16 mouse cellular contexts compared by ENCODE assay signal in the genomic region with DNA sequence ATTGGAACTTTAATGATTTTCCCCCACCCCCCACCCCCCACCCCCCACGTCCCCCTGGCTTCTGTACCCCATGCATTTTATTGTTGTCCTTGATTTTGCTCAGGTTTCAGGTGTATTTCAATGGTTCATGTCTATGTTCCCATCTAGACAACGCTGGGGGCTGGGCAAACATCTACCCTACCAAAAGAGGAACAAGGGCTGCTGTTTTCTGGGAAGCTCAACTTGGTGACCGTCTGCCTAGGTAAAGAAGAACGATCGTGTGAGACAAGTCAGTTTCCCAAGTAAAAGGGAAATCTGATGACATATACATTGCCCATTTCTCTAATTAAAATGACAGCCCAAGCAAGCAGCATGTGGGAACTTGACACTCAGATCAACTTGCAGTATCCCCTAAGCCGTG.
"Had no signal": no experiment of that assay in that cellular context is flagged by ENCODE, and none has a peak within 500 bp of the region (broad histone marks: within the 10 kb centered on the region; RNA-seq: fewer than 3 reads in every experiment).

No protein-coding gene starts in this region.

- H3K36me3 ChIP-seq: intestine, embryonic 15.5 days; lung, embryonic 15.5 days; midbrain, embryonic 12.5 days; neural tube, embryonic 13.5 days had no signal

- DNase-seq: kidney, adult 11 months; kidney, adult 9 months; layer of hippocampus, adult 9-11 months; liver, postnatal 0 days; lung, postnatal 10 days; lung, postnatal 36 days; thymus, postnatal 25 days had no signal

- H3K27me3 ChIP-seq: intestine, embryonic 15.5 days; lung, embryonic 15.5 days; midbrain, embryonic 12.5 days; neural tube, embryonic 13.5 days had no signal

- H3K4me2 ChIP-seq: intestine, embryonic 15.5 days; lung, embryonic 15.5 days; midbrain, embryonic 12.5 days; neural tube, embryonic 13.5 days had no signal

- ATAC-seq: intestine, embryonic 15.5 days; liver, postnatal 0 days; midbrain, embryonic 16.5 days had no signal

- H3K9me3 ChIP-seq: intestine, embryonic 15.5 days; lung, embryonic 15.5 days; midbrain, embryonic 12.5 days; neural tube, embryonic 13.5 days had no signal

- H3K27ac ChIP-seq: intestine, embryonic 15.5 days; kidney, postnatal 0 days; layer of hippocampus, adult 2 months; liver, embryonic 14.5 days; lung, embryonic 15.5 days; midbrain, embryonic 12.5 days; neural tube, embryonic 13.5 days had no signal

- H3K4me3 ChIP-seq: intestine, embryonic 15.5 days; layer of hippocampus, adult 2 months; lung, embryonic 15.5 days; midbrain, embryonic 12.5 days; myocyte; neural tube, embryonic 13.5 days had no signal

- H3K9ac ChIP-seq: intestine, embryonic 15.5 days; liver, embryonic 14.5 days; liver, postnatal 0 days; lung, embryonic 15.5 days; midbrain, embryonic 12.5 days; neural tube, embryonic 13.5 days had no signal
